11 mouse cellular contexts compared by ENCODE assay signal in genomic region chr12:85747343-85747742, GRCm38 (mm10). TPM values are rescaled to one million over a fixed set of nuclear protein-coding genes. Genes with fewer than 3 reads are reported as not detected.
A peak's percentile ranks its signal among the peaks of the same experiment; 100 is the strongest.
DNase-seq lines count a peak whose midpoint lies in the region; ATAC-seq lines count a peak whose summit lies in the region.
"Had no signal": no experiment of that assay in that cellular context is flagged by ENCODE, and none has a peak within 500 bp of the region (broad histone marks: within the 10 kb centered on the region; RNA-seq: fewer than 3 reads in every experiment).

No protein-coding gene starts in this region.

- H3K27ac ChIP-seq in embryonic facial prominence, embryonic 12.5 days: no peak overlapping the region
- H3K27ac ChIP-seq in embryonic facial prominence, embryonic 10.5 days (replicated peaks): no peak overlapping the region
- H3K27ac ChIP-seq in embryonic facial prominence, embryonic 13.5 days: no peak overlapping the region
- H3K27ac ChIP-seq in lung, embryonic 15.5 days: no peak overlapping the region

- no peaks in the 10 kb centered on the region for H3K9me3 ChIP-seq in embryonic facial prominence, embryonic 12.5 days
- no peaks in the 10 kb centered on the region for H3K9me3 ChIP-seq in embryonic facial prominence, embryonic 10.5 days
- H3K9me3 ChIP-seq in embryonic facial prominence, embryonic 13.5 days: no peaks in the 10 kb centered on the region
- H3K9me3 ChIP-seq in lung, embryonic 15.5 days: no peaks in the 10 kb centered on the region

- H3K9ac ChIP-seq in embryonic facial prominence, embryonic 12.5 days: no peak overlapping the region
- H3K9ac ChIP-seq in embryonic facial prominence, embryonic 13.5 days: no peak overlapping the region
- no peak overlapping the region for H3K9ac ChIP-seq in lung, embryonic 15.5 days

- 89% methylated on average over 10 of the region's 10 CpGs for WGBS in embryonic facial prominence, embryonic 12.5 days
- WGBS in embryonic facial prominence, embryonic 10.5 days: 90% methylated on average over 10 of the region's 10 CpGs
- WGBS in embryonic facial prominence, embryonic 13.5 days: 91% methylated on average over 10 of the region's 10 CpGs
- WGBS in lung, embryonic 15.5 days: 76% methylated on average over 10 of the region's 10 CpGs

- no peaks in the 10 kb centered on the region for H3K36me3 ChIP-seq in embryonic facial prominence, embryonic 12.5 days
- no peaks in the 10 kb centered on the region for H3K36me3 ChIP-seq in embryonic facial prominence, embryonic 10.5 days (replicated peaks)
- no peaks in the 10 kb centered on the region for H3K36me3 ChIP-seq in embryonic facial prominence, embryonic 13.5 days
- no peaks in the 10 kb centered on the region for H3K36me3 ChIP-seq in lung, embryonic 15.5 days

- no peaks in the 10 kb centered on the region for H3K4me1 ChIP-seq in embryonic facial prominence, embryonic 12.5 days
- peaks cover 12% of the 10 kb centered on the region for H3K4me1 ChIP-seq in embryonic facial prominence, embryonic 10.5 days
- H3K4me1 ChIP-seq in embryonic facial prominence, embryonic 13.5 days: peaks cover 7% of the 10 kb centered on the region
- H3K4me1 ChIP-seq in lung, embryonic 15.5 days: 0 out of 2 replicates have a peak, but pooled peaks cover 4% of the 10 kb centered on the region

- DNase-seq in embryonic facial prominence, embryonic 10.5 days (ENCODE audit: low spot score): no peak
- peak; percentile 31 for DNase-seq in kidney, adult 11 months
- DNase-seq in kidney, postnatal 10 days: no peak
- no peak for DNase-seq in left cerebral cortex, adult 9 months (ENCODE audit: low spot score in 2 of 2)
- DNase-seq: embryo, embryonic 11 days; spleen, adult 18-20 months had no signal

- no peak overlapping the region for H3K4me3 ChIP-seq in embryonic facial prominence, embryonic 12.5 days
- no peak overlapping the region; the same call in 1 of the 2 replicates for H3K4me3 ChIP-seq in embryonic facial prominence, embryonic 10.5 days
- H3K4me3 ChIP-seq in embryonic facial prominence, embryonic 13.5 days: no peak overlapping the region
- peak overlapping the region; percentile 51 for H3K4me3 ChIP-seq in lung, embryonic 15.5 days

- no peak for ATAC-seq in embryonic facial prominence, embryonic 12.5 days (ENCODE audit: insufficient number of reproducible peaks, insufficient read depth, low FRiP score, low TSS enrichment)
- ATAC-seq in embryonic facial prominence, embryonic 13.5 days (ENCODE audit: insufficient number of reproducible peaks, insufficient read depth, low FRiP score, low TSS enrichment, low read depth): no peak
- ATAC-seq in lung, embryonic 15.5 days (ENCODE audit: borderline replicate concordance, extremely low read depth, low FRiP score, low TSS enrichment): no peak
- ATAC-seq in activated CD4-positive, CD25-positive, alpha-beta regulatory T cell, adult 4 months: no peak
- ATAC-seq: Patski had no signal

- peaks cover 8% of the 10 kb centered on the region; the same call in 1 of the 2 replicates for H3K27me3 ChIP-seq in embryonic facial prominence, embryonic 12.5 days
- H3K27me3 ChIP-seq in embryonic facial prominence, embryonic 10.5 days (replicated peaks; ENCODE audit: low read depth, poor library complexity, severe bottlenecking): peaks cover 28% of the 10 kb centered on the region
- peaks cover 18% of the 10 kb centered on the region for H3K27me3 ChIP-seq in embryonic facial prominence, embryonic 13.5 days
- H3K27me3 ChIP-seq in lung, embryonic 15.5 days: peaks cover 9% of the 10 kb centered on the region; the same call in 1 of the 2 replicates
- H3K27me3 ChIP-seq: Patski had no signal

- H3K4me2 ChIP-seq in embryonic facial prominence, embryonic 12.5 days (replicated peaks): peak overlapping the region; percentile 76
- peak overlapping the region; percentile 93 for H3K4me2 ChIP-seq in embryonic facial prominence, embryonic 13.5 days
- H3K4me2 ChIP-seq in lung, embryonic 15.5 days: peak overlapping the region; percentile 98

RNA-seq across cellular contexts. Expression of gene Flvcr2, which starts 1.0 kb away (rescaled TPM):
- polyA plus RNA-seq in embryonic facial prominence, embryonic 12.5 days (2016; fragmentation: Nextera tagmentation; extraction: Ambion mirVana): 1.8 and 1.9 TPM in 2 replicates
- 0.74 and 0.88 TPM in 2 replicates for polyA plus RNA-seq in embryonic facial prominence, embryonic 10.5 days (2016; fragmentation: Nextera tagmentation; extraction: Ambion mirVana)
- polyA plus RNA-seq in embryonic facial prominence, embryonic 13.5 days (2015; fragmentation: Nextera tagmentation; extraction: Ambion mirVana): 2.5 and 2.7 TPM in 2 replicates
- polyA plus RNA-seq in lung, embryonic 15.5 days (2015; fragmentation: Nextera tagmentation; extraction: Ambion mirVana): 3.6 and 5.1 TPM in 2 replicates
- polyA plus RNA-seq in activated CD4-positive, CD25-positive, alpha-beta regulatory T cell, adult 4 months (2017; shearing (Covaris generic)): under 1 TPM; 0.48 to 0.60 TPM
